Mouse (Mus musculus) heart, embryonic 12.5 days (tissue): ENCODE measurements around the gene Tpcn2. TPM values are rescaled to one million over a fixed set of nuclear protein-coding genes. Genes with fewer than 3 reads are reported as not detected.

Experiments
- ATAC-seq: fragments of 200-750 bp; cut with Nextera tagmentation; 2 replicates; pipeline ENCODE4 v1.8.0; 2017; ENCODE audit warnings: moderate TSS enrichment, moderate library complexity; ENCODE audit not compliant: insufficient number of reproducible peaks, low FRiP score
- H3K27ac ChIP-seq: fragments of 300-500 bp; sonication (generic); 2 replicates; pipeline ENCODE4 v1.5.1; 2016; ENCODE audit warnings: mild to moderate bottlenecking, moderate library complexity; ENCODE audit not compliant: poor library complexity, severe bottlenecking
- H3K27me3 ChIP-seq: fragments of 300-500 bp; sonication (generic); replicated peaks from 2 replicates; pipeline ENCODE4 v1.6.1; 2016; ENCODE audit warnings: mild to moderate bottlenecking, moderate library complexity
- H3K36me3 ChIP-seq: fragments of 300-500 bp; sonication (generic); 2 replicates; pipeline ENCODE4 v1.6.1; 2016; ENCODE audit warnings: mild to moderate bottlenecking, moderate library complexity
- H3K4me1 ChIP-seq: fragments of 300-500 bp; sonication (generic); replicated peaks from 2 replicates; pipeline ENCODE4 v1.6.1; 2016; ENCODE audit warnings: mild to moderate bottlenecking
- H3K4me2 ChIP-seq: fragments of 300-500 bp; sonication (generic); 2 replicates; pipeline ENCODE4 v1.6.1; 2016; ENCODE audit warnings: mild to moderate bottlenecking, moderate library complexity
- H3K4me3 ChIP-seq: fragments of 300-500 bp; sonication (generic); 2 replicates; pipeline ENCODE4 v1.5.1; 2016; ENCODE audit warnings: mild to moderate bottlenecking
- H3K9ac ChIP-seq: fragments of 300-500 bp; sonication (generic); 2 replicates; pipeline ENCODE4 v1.6.1; 2016; ENCODE audit warnings: mild to moderate bottlenecking, moderate library complexity
- H3K9me3 ChIP-seq: fragments of 300-500 bp; sonication (generic); replicated peaks from 2 replicates; pipeline ENCODE4 v1.6.1; 2016; ENCODE audit warnings: mild to moderate bottlenecking, moderate library complexity
- WGBS: fragments of 180-500 bp; shearing (Covaris S2); methylation state at CpG from one replicate; pipeline ENCODE4 v1.1.7; 2016; 5-methylcytosine and 5-hydroxymethylcytosine counted together
- polyA plus RNA-seq: library from polyadenylated mRNA; unstranded; fragments of >200 nt; fragmentation: Nextera tagmentation; extraction: Ambion mirVana; gene quantifications from 2 replicates; pipeline ENCODE4 v1.2.1, GENCODE M21; 2016

The Tpcn2 gene
- polyA plus RNA-seq, 1 experiment from 2014 or later: 7.3 TPM

GRCm38 (mm10) chr7:145179691-145180091, 104.1 kb downstream of the Tpcn2 start:
- Histone ChIP-seq H3K9me3 (no peaks in the 10 kb centered on the region), H3K4me2 (no peak overlapping the region), H3K4me3 (no peak overlapping the region), H3K27ac (no peak overlapping the region), H3K27me3 (no peaks in the 10 kb centered on the region), H3K9ac (no peak overlapping the region), H3K36me3 (no peaks in the 10 kb centered on the region), H3K4me1 (peaks cover 23% of the 10 kb centered on the region)
- no peak for ATAC-seq
- WGBS: 47% methylated on average over 5 of the region's 5 CpGs

- Histone ChIP-seq H3K27me3 (no peaks in the 10 kb centered on the region), H3K9ac (no peak overlapping the region), H3K4me1 (peaks cover 29% of the 10 kb centered on the region), H3K9me3 (no peaks in the 10 kb centered on the region), H3K4me3 (no peak overlapping the region), H3K4me2 (no peak overlapping the region), H3K36me3 (no peaks in the 10 kb centered on the region), H3K27ac (no peak overlapping the region)
- 64% methylated on average over 15 of the region's 15 CpGs for WGBS
- no peak for ATAC-seq
Observed at GRCm38 (mm10) chr7:145176750-145177589, 106.8 kb downstream of the Tpcn2 start.

GRCm38 (mm10) chr7:145173563-145173962, 110.2 kb downstream of the Tpcn2 start:
- H3K27me3 ChIP-seq: no peaks in the 10 kb centered on the region; the same call in 1 of the 2 replicates
- no peaks in the 10 kb centered on the region for H3K9me3 ChIP-seq
- 70% methylated on average over 15 of the region's 15 CpGs for WGBS
- no peak for ATAC-seq
- peaks cover 17% of the 10 kb centered on the region for H3K4me1 ChIP-seq
- no peak overlapping the region for H3K9ac ChIP-seq
- H3K27ac ChIP-seq: no peak overlapping the region
- no peak overlapping the region for H3K4me2 ChIP-seq
- H3K36me3 ChIP-seq: no peaks in the 10 kb centered on the region
- no peak overlapping the region for H3K4me3 ChIP-seq

GRCm38 (mm10) chr7:145173116-145173515, 110.7 kb downstream of the Tpcn2 start:
- no peaks in the 10 kb centered on the region; the same call in 1 of the 2 replicates for H3K27me3 ChIP-seq
- no peak overlapping the region for H3K4me3 ChIP-seq
- 22% methylated on average over 12 of the region's 12 CpGs for WGBS
- peaks cover 17% of the 10 kb centered on the region for H3K4me1 ChIP-seq
- H3K9me3 ChIP-seq: no peaks in the 10 kb centered on the region
- H3K36me3 ChIP-seq: no peaks in the 10 kb centered on the region
- no peak overlapping the region for H3K9ac ChIP-seq
- no peak for ATAC-seq
- no peak overlapping the region for H3K4me2 ChIP-seq
- no peak overlapping the region for H3K27ac ChIP-seq

- WGBS: 65% methylated on average over 3 of the region's 3 CpGs
- no peak for ATAC-seq
- Histone ChIP-seq H3K9ac (no peak overlapping the region), H3K36me3 (no peaks in the 10 kb centered on the region), H3K27ac (no peak overlapping the region), H3K27me3 (no peaks in the 10 kb centered on the region; the same call in 1 of the 2 replicates), H3K4me1 (peaks cover 7% of the 10 kb centered on the region), H3K9me3 (no peaks in the 10 kb centered on the region), H3K4me3 (no peak overlapping the region), H3K4me2 (no peak overlapping the region)
Observed at GRCm38 (mm10) chr7:145169703-145170102, 114.1 kb downstream of the Tpcn2 start.

- peak; percentile 71; the same call in 1 of the 2 replicates for ATAC-seq
- peaks cover 16% of the 10 kb centered on the region for H3K4me1 ChIP-seq
Observed at GRCm38 (mm10) chr7:145159283-145160240, 124.2 kb downstream of the Tpcn2 start.

GRCm38 (mm10) chr7:145155666-145156065, 128.1 kb downstream of the Tpcn2 start:
- ATAC-seq: no peak
- H3K36me3 ChIP-seq: no peaks in the 10 kb centered on the region
- WGBS: 72% methylated on average over 4 of the region's 4 CpGs
- H3K9me3 ChIP-seq: no peaks in the 10 kb centered on the region
- no peaks in the 10 kb centered on the region for H3K27me3 ChIP-seq
- H3K27ac ChIP-seq: no peak overlapping the region
- H3K9ac ChIP-seq: no peak overlapping the region
- peaks cover 16% of the 10 kb centered on the region for H3K4me1 ChIP-seq
- no peak overlapping the region for H3K4me2 ChIP-seq
- H3K4me3 ChIP-seq: no peak overlapping the region

More at GRCm38 (mm10) chr7:145159283-145160240, 124.2 kb downstream of the Tpcn2 start:
- H3K4me2 ChIP-seq: no peak overlapping the region
- peak overlapping the region; percentile 17 for H3K27ac ChIP-seq
- 0 out of 2 replicates have a peak overlapping the region, but pooled peaks have one; percentile 3 for H3K9ac ChIP-seq
- H3K9me3 ChIP-seq: no peaks in the 10 kb centered on the region
- H3K27me3 ChIP-seq: no peaks in the 10 kb centered on the region
- H3K4me3 ChIP-seq: no peak overlapping the region
- WGBS: 59% methylated on average over 13 of the region's 13 CpGs
- H3K36me3 ChIP-seq: no peaks in the 10 kb centered on the region

- Histone ChIP-seq H3K9me3 (no peaks in the 10 kb centered on the region), H3K4me3 (no peak overlapping the region)
- WGBS: 54% methylated on average over 1 of the region's 1 CpGs
Observed at GRCm38 (mm10) chr7:145154066-145154465, 129.7 kb downstream of the Tpcn2 start.

GRCm38 (mm10) chr7:145151845-145152244, 132.0 kb downstream of the Tpcn2 start:
- Histone ChIP-seq H3K4me1 (no peaks in the 10 kb centered on the region), H3K36me3 (no peaks in the 10 kb centered on the region), H3K4me3 (no peak overlapping the region), H3K4me2 (no peak overlapping the region), H3K27ac (no peak overlapping the region), H3K9me3 (0 out of 2 replicates have a peak, but pooled peaks cover 5% of the 10 kb centered on the region), H3K27me3 (no peaks in the 10 kb centered on the region), H3K9ac (no peak overlapping the region)
- ATAC-seq: no peak
- WGBS: 63% methylated on average over 3 of the region's 3 CpGs

More at GRCm38 (mm10) chr7:145154066-145154465, 129.7 kb downstream of the Tpcn2 start:
- H3K36me3 ChIP-seq: no peaks in the 10 kb centered on the region
- no peak overlapping the region for H3K4me2 ChIP-seq
- H3K27ac ChIP-seq: no peak overlapping the region
- 0 out of 2 replicates have a peak, but pooled peaks cover 2% of the 10 kb centered on the region for H3K4me1 ChIP-seq
- H3K9ac ChIP-seq: no peak overlapping the region
- ATAC-seq: no peak
- no peaks in the 10 kb centered on the region for H3K27me3 ChIP-seq

GRCm38 (mm10) chr7:145148902-145149301, 134.9 kb downstream of the Tpcn2 start:
- Histone ChIP-seq H3K27me3 (no peaks in the 10 kb centered on the region), H3K36me3 (no peaks in the 10 kb centered on the region), H3K9ac (no peak overlapping the region), H3K27ac (no peak overlapping the region), H3K9me3 (0 out of 2 replicates have a peak, but pooled peaks cover 5% of the 10 kb centered on the region), H3K4me2 (no peak overlapping the region), H3K4me3 (no peak overlapping the region), H3K4me1 (no peaks in the 10 kb centered on the region)
- ATAC-seq: no peak
- WGBS: 64% methylated on average over 4 of the region's 4 CpGs
